Mouse (Mus musculus): ENCODE results near the gene Thrb.

- TF ChIP-seq POLR2A (IDR thresholded peaks at IDR 0.05; ENCODE audit: control insufficient read depth in 1 of 2, insufficient read depth in 1 of 2, low read depth in 1 of 2, low read length in 2 of 2, poor library complexity in 1 of 2) = no peak
- TF ChIP-seq ETS1 (IDR thresholded peaks at IDR 0.05; ENCODE audit: low read depth, low read length) = no peak
- no peak for TF ChIP-seq CTCF (IDR thresholded peaks at IDR 0.05 in 2 of 3, conservative IDR thresholded peaks at IDR 0.05 in 1 of 3; ENCODE audit: control insufficient read depth in 1 of 3, insufficient read depth in 1 of 3, low read depth in 2 of 3, low read length in 3 of 3, poor library complexity in 1 of 3, severe bottlenecking in 1 of 3)
- no peak for TF ChIP-seq ZC3H11A (IDR thresholded peaks at IDR 0.05; ENCODE audit: low read depth, low read length)
- TF ChIP-seq SIN3A (IDR thresholded peaks at IDR 0.05; ENCODE audit: low read length) = no peak
- no peak for TF ChIP-seq EP300 (IDR thresholded peaks at IDR 0.05; ENCODE audit: low read depth in 1 of 2, low read length in 2 of 2)
- TF ChIP-seq USF2 (IDR thresholded peaks at IDR 0.05; ENCODE audit: borderline replicate concordance in 1 of 2, insufficient read depth in 1 of 2, low read depth in 1 of 2, low read length in 2 of 2) = no peak
- no peak for TF ChIP-seq GATA1 (IDR thresholded peaks at IDR 0.05; ENCODE audit: low read depth, low read length)
- TF ChIP-seq HCFC1 (IDR thresholded peaks at IDR 0.05; ENCODE audit: low read depth, low read length) = no peak
Observed at GRCm38 (mm10) chr14:17632887-17633522, 27.1 kb upstream of the Thrb start.
